Mouse (Mus musculus) gonadal fat pad, adult 2 months (tissue): ENCODE data around the gene Lurap1l. TPM values are rescaled to one million over a fixed set of nuclear protein-coding genes. Genes with fewer than 3 reads are reported as not detected.

Source experiments
- DNase-seq: peaks from one replicate; pipeline ENCODE4 v3.0.0-alpha.2; 2012; ENCODE audit warnings: low read depth
- polyA plus RNA-seq: library from polyadenylated mRNA; depleted of rRNA; stranded (reverse); fragments of >200 nt; gene quantifications from 2 replicates; pipeline ENCODE4 v1.2.3, GENCODE M21; 2012; rRNA removed

Lurap1l gene
- polyA plus RNA-seq, 1 experiment = 6.6 TPM

DNA sequence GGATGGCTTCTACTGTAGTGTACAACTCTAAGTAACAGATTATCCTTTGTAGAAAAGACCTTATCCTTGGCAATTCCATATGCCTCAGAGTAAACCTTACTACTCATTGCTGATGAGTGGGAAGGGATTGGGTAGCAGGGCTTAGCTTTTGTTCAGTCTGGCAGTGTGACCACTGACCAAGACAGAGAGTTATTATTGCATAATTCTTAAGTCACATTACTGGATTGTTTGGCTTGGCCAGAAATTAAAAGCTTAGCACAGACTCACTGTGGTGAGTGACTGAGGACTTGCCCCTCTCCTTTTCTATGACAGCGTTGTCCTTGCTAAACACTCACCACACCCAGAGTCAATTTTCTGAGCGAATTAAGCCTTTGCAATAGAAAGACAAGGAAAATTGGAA lies 93.1 kb downstream of the Lurap1l start:
- peak; percentile 59 for DNase-seq

Other genes starting within 250 kb of the Lurap1l start
- not detected in 2 replicates for gene Tyrp1, start 76.5 kb upstream of the Lurap1l start, polyA plus RNA-seq